Mouse (Mus musculus) intestine, postnatal 0 days (tissue): ENCODE results near the gene Ccdc96. TPM values are rescaled to one million over a fixed set of nuclear protein-coding genes. Genes with fewer than 3 reads are reported as not detected.
A peak's percentile ranks its signal among the peaks of the same experiment; 100 is the strongest.

ENCODE experiments used
- ATAC-seq: fragments of 200-750 bp; cut with Nextera tagmentation; 2 replicates; pipeline ENCODE4 v1.8.0; 2017; ENCODE audit warnings: mild to moderate bottlenecking, moderate TSS enrichment, moderate library complexity
- H3K27ac ChIP-seq: fragments of 300-500 bp; sonication (generic); 2 replicates; pipeline ENCODE4 v1.5.1; 2014; ENCODE audit warnings: mild to moderate bottlenecking, low read depth, low read length, moderate library complexity
- H3K27me3 ChIP-seq: fragments of 300-500 bp; sonication (generic); replicated peaks from 2 replicates; pipeline ENCODE4 v1.6.1; 2014; ENCODE audit warnings: low read length, mixed read lengths; ENCODE audit not compliant: control insufficient read depth, insufficient read depth
- H3K36me3 ChIP-seq: fragments of 300-500 bp; sonication (generic); 2 replicates; pipeline ENCODE4 v1.6.1; 2014; ENCODE audit warnings: mild to moderate bottlenecking, moderate library complexity; ENCODE audit not compliant: control insufficient read depth, insufficient read depth
- H3K4me1 ChIP-seq: fragments of 300-500 bp; sonication (generic); replicated peaks from 2 replicates; pipeline ENCODE4 v1.6.1; 2014; ENCODE audit warnings: antibody characterized with exemption, low read length, mixed read lengths; ENCODE audit not compliant: control insufficient read depth, insufficient read depth
- H3K4me2 ChIP-seq: fragments of 300-500 bp; sonication (generic); replicated peaks from 2 replicates; pipeline ENCODE4 v1.6.1; 2014; ENCODE audit warnings: low read depth, mild to moderate bottlenecking, moderate library complexity
- H3K4me3 ChIP-seq: fragments of 300-500 bp; sonication (generic); 2 replicates; pipeline ENCODE4 v1.5.1; 2014; ENCODE audit warnings: low read depth, low read length
- H3K9ac ChIP-seq: fragments of 300-500 bp; sonication (generic); 2 replicates; pipeline ENCODE4 v1.6.1; 2014; ENCODE audit warnings: mild to moderate bottlenecking, low read depth, low read length
- H3K9me3 ChIP-seq: fragments of 300-500 bp; sonication (generic); 2 replicates; pipeline ENCODE4 v1.6.1; 2016; ENCODE audit warnings: mixed run types; ENCODE audit not compliant: control insufficient read depth
- CTCF ChIP-seq: sonication (generic); IDR thresholded peaks from 2 replicates; pipeline ENCODE4 v1.5.1; 2016; ENCODE audit warnings: low read depth, mild to moderate bottlenecking, control low read depth, antibody characterized with exemption, moderate library complexity
- WGBS: fragments of 180-500 bp; shearing (Covaris S2); extraction: QIAGEN DNeasy Blood & Tissue Kit; methylation state at CpG from one replicate; pipeline ENCODE4 v1.1.7; 2014; 5-methylcytosine and 5-hydroxymethylcytosine counted together
- polyA plus RNA-seq: library from polyadenylated mRNA; unstranded; fragments of >200 nt; fragmentation: Nextera tagmentation; extraction: Ambion mirVana; gene quantifications from 2 replicates; pipeline ENCODE4 v1.2.1, GENCODE M21; 2015

Ccdc96 gene
- polyA plus RNA-seq, 1 experiment from 2014 or later = 0.22 TPM

- H3K4me2 ChIP-seq = no peak overlapping the region
- no peak overlapping the region for H3K27ac ChIP-seq
- no peak overlapping the region for H3K4me3 ChIP-seq
- TF ChIP-seq CTCF = no peak
- ATAC-seq = no peak
- no peaks in the 10 kb centered on the region for H3K9me3 ChIP-seq
- WGBS = 86% methylated on average over 12 of the region's 12 CpGs
- H3K27me3 ChIP-seq = 0 out of 2 replicates have a peak, but pooled peaks cover 2% of the 10 kb centered on the region
- H3K9ac ChIP-seq = no peak overlapping the region
- H3K36me3 ChIP-seq = no peaks in the 10 kb centered on the region
- no peaks in the 10 kb centered on the region for H3K4me1 ChIP-seq
Measured at GRCm38 (mm10) chr5:36447872-36448271, 36.5 kb upstream of the Ccdc96 start.

GRCm38 (mm10) chr5:36449710-36450358, 34.6 kb upstream of the Ccdc96 start:
- Histone ChIP-seq H3K4me3 (no peak overlapping the region), H3K27ac (no peak overlapping the region), H3K4me2 (no peak overlapping the region), H3K9me3 (no peaks in the 10 kb centered on the region), H3K36me3 (no peaks in the 10 kb centered on the region), H3K27me3 (0 out of 2 replicates have a peak, but pooled peaks cover 2% of the 10 kb centered on the region), H3K4me1 (no peaks in the 10 kb centered on the region), H3K9ac (no peak overlapping the region)
- whole genome bisulfite sequencing = 69% methylated on average over 6 of the region's 6 CpGs
- no peak for ATAC-seq
- TF ChIP-seq CTCF = no peak

- no peak overlapping the region for H3K9ac ChIP-seq
- no peaks in the 10 kb centered on the region for H3K36me3 ChIP-seq
- no peaks in the 10 kb centered on the region for H3K9me3 ChIP-seq
- no peaks in the 10 kb centered on the region for H3K27me3 ChIP-seq
- H3K4me3 ChIP-seq = no peak overlapping the region
- no peak overlapping the region for H3K4me2 ChIP-seq
- TF ChIP-seq CTCF = no peak
- ATAC-seq = no peak
- no peaks in the 10 kb centered on the region for H3K4me1 ChIP-seq
- H3K27ac ChIP-seq = no peak overlapping the region
- 18% methylated on average over 10 of the region's 10 CpGs for WGBS
Measured at GRCm38 (mm10) chr5:36451119-36451518, 33.3 kb upstream of the Ccdc96 start.

GRCm38 (mm10) chr5:36451872-36452389, 32.5 kb upstream of the Ccdc96 start:
- TF ChIP-seq CTCF = no peak
- no peak overlapping the region for H3K4me3 ChIP-seq
- no peaks in the 10 kb centered on the region for H3K4me1 ChIP-seq
- H3K9ac ChIP-seq = no peak overlapping the region
- ATAC-seq = no peak
- no peaks in the 10 kb centered on the region for H3K27me3 ChIP-seq
- no peak overlapping the region for H3K27ac ChIP-seq
- 71% methylated on average over 10 of the region's 10 CpGs for WGBS
- no peaks in the 10 kb centered on the region for H3K9me3 ChIP-seq
- no peaks in the 10 kb centered on the region for H3K36me3 ChIP-seq
- H3K4me2 ChIP-seq = no peak overlapping the region

- no peak for ATAC-seq
- Histone ChIP-seq H3K4me3 (no peak overlapping the region), H3K27ac (no peak overlapping the region), H3K36me3 (no peaks in the 10 kb centered on the region), H3K4me2 (no peak overlapping the region), H3K9ac (no peak overlapping the region), H3K4me1 (no peaks in the 10 kb centered on the region), H3K27me3 (no peaks in the 10 kb centered on the region), H3K9me3 (no peaks in the 10 kb centered on the region)
- 76% methylated on average over 6 of the region's 6 CpGs for WGBS
- TF ChIP-seq CTCF = no peak
Measured at GRCm38 (mm10) chr5:36452821-36453220, 31.6 kb upstream of the Ccdc96 start.

- Histone ChIP-seq H3K36me3 (no peaks in the 10 kb centered on the region; the same call in 1 of the 2 replicates), H3K9me3 (no peaks in the 10 kb centered on the region), H3K27me3 (no peaks in the 10 kb centered on the region), H3K27ac (no peak overlapping the region), H3K4me2 (no peak overlapping the region), H3K4me3 (no peak overlapping the region), H3K4me1 (no peaks in the 10 kb centered on the region), H3K9ac (no peak overlapping the region)
- ATAC-seq = no peak
- no peak for TF ChIP-seq CTCF
- 79% methylated on average over 4 of the region's 4 CpGs for WGBS
Measured at GRCm38 (mm10) chr5:36457706-36458105, 26.7 kb upstream of the Ccdc96 start.

GRCm38 (mm10) chr5:36458926-36459325, 25.5 kb upstream of the Ccdc96 start:
- Histone ChIP-seq H3K4me3 (no peak overlapping the region), H3K4me1 (no peaks in the 10 kb centered on the region), H3K9me3 (no peaks in the 10 kb centered on the region), H3K9ac (no peak overlapping the region), H3K27me3 (no peaks in the 10 kb centered on the region), H3K36me3 (no peaks in the 10 kb centered on the region; the same call in 1 of the 2 replicates), H3K4me2 (no peak overlapping the region), H3K27ac (no peak overlapping the region)
- 4% methylated on average over 4 of the region's 4 CpGs for WGBS
- ATAC-seq = no peak
- peak; percentile 85 for TF ChIP-seq CTCF
